Mouse (Mus musculus) splenic B cell, adult 2 months (primary cell): ENCODE measurements around the gene Trim63.

Experiments
- DNase-seq: peaks from one replicate; pipeline ENCODE4 v3.0.0-alpha.2; 2011; ENCODE audit warnings: low read depth, low spot score
- H3K27me3 ChIP-seq: 2 replicates; pipeline ENCODE4 v1.6.1; 2012; ENCODE audit warnings: mild to moderate bottlenecking, low read length, moderate library complexity, mixed read lengths; ENCODE audit not compliant: control insufficient read depth, poor library complexity, insufficient read depth, severe bottlenecking
- H3K36me3 ChIP-seq: 2 replicates; pipeline ENCODE4 v1.6.1; 2012; ENCODE audit warnings: mild to moderate bottlenecking, low read length, moderate library complexity, mixed read lengths; ENCODE audit not compliant: control insufficient read depth, poor library complexity, insufficient read depth, severe bottlenecking

The Trim63 gene

DNA sequence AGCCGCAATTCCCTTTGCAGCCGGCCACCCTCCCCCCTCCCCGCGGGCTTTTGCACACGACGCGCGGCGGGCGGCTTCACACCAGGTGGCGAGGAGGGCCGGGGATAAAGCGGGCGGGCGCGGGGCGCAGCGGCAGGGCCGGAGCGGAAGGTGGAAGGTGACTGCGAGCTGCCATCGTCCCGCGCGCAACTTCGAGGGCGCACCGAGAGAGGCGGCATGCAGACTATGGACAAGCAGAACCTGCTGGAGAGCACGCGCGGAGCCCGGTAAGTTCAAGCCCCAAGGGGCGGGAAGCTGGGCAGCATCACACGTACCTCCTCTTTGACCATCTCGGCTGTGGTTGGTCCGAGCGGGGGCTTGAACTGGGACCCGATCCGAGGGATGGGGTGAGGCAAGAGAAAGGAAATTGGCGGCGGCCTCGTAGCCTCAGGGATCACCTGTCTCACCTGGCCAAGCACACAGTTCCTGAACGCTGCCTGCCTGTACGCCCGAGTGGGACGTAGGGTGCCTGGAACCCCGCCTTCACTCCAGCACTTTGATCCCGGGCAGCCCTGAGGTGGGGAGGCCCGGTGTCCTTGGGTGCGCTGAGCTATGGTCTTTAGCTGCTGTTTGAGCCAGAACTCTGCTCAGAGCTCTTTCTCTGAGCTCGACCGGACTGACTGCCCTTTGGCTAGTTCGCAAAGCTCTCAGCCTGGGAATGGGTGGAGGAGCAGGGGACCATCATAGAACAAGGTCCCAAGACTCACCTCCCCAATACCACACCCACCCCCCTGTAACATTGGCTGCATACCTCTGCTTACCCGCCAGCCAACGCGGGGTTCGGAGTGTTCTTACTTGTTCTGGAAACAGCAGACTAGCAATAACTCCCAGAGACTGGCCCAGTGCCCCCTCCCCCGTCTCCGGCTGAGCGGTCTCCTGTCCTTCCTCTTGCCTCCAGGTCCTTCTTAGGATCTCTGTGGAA is 28.4 kb downstream of the Trim63 start, which contains the start of gene Slc30a2:
TSS of gene Slc30a2 (plus strand) at position 111 of the 961 bp plus-strand sequence.
- Histone ChIP-seq H3K27me3 (no peaks in the 10 kb centered on the region), H3K36me3 (no peaks in the 10 kb centered on the region)
- DNase-seq: no peak

DNA sequence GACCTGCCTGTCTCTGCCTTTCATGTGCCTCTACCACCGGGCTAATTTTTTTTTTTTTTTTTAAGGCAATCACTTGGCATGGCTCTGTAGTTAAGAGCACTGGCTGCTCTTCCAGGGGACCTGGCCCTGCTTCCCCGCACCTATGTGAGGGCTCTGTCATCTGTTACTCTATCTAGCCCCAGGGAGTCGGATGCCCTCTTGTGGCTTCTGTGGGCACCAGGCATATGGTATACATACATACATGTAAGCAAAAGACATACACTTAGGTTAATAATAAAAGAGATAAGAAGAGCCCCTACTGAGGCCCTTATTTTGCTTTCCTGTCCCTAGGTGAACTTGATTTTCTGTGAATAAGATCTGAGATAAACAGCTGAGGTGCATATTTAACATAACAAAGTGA is 29.7 kb downstream of the Trim63 start:
- no peaks in the 10 kb centered on the region for H3K27me3 ChIP-seq
- no peak for DNase-seq
- no peaks in the 10 kb centered on the region for H3K36me3 ChIP-seq

DNA sequence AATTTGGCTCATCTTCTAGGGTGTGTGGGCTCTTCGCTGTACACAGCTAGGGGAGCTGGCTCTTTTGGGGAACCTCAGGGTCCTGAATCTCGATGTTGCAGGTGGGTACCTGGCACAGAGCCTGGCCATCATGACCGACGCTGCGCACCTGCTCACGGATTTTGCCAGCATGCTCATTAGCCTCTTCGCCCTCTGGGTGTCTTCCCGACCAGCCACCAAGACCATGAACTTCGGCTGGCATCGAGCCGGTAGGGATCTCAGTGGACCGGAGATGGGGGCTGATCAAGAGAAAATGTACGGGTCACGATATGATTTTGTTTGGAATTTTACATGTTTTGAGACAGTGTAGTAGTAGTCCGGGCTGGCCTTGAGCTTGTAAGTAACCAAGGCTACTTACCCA is 30.9 kb downstream of the Trim63 start:
- Histone ChIP-seq H3K36me3 (no peaks in the 10 kb centered on the region), H3K27me3 (no peaks in the 10 kb centered on the region)
- DNase-seq: no peak

DNA sequence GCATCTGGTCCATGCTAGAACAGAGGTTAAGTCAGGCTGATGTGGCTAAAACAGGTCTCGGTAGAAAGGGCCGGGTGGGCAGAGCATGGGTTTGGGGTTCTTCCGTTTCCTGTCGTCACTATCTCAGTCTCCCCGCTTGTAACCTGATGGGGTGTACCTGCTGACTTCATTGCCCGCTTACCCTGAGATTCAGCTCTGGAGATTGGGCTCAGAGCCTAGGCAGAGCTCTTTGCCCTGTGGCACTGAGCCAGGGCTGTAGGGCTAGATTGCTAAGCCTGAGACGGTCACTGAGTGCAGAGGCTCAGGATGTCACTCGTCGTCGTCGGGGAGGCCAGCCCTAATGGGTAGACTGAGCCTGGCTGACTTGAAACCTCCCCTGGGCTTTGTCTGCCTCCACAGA is 33.2 kb downstream of the Trim63 start:
- no peaks in the 10 kb centered on the region for H3K27me3 ChIP-seq
- H3K36me3 ChIP-seq: no peaks in the 10 kb centered on the region
- DNase-seq: no peak

DNA sequence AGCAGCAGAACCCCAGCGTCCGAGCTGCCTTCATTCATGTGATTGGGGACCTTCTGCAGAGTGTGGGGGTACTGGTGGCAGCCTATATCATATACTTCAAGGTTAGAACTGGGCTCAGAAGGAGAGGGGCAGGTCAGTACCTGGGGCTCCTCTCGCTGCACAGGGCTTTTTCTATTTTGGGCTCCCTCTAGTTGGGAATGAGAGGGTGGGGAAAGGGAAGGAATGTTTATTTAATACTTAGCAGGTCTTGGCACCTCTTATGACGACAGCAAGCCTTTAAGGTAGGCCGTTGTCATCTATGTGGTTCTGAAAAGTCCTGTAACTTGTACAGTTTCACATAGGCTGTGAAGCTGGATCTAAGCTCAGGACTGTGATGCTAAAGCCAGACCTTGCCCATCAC is 33.6 kb downstream of the Trim63 start:
- DNase-seq: no peak
- no peaks in the 10 kb centered on the region for H3K27me3 ChIP-seq
- H3K36me3 ChIP-seq: no peaks in the 10 kb centered on the region

GRCm38 (mm10) chr4:134349829-134350228 is 34.9 kb downstream of the Trim63 start:
- no peak for DNase-seq
- no peaks in the 10 kb centered on the region for H3K36me3 ChIP-seq
- no peaks in the 10 kb centered on the region for H3K27me3 ChIP-seq

DNA sequence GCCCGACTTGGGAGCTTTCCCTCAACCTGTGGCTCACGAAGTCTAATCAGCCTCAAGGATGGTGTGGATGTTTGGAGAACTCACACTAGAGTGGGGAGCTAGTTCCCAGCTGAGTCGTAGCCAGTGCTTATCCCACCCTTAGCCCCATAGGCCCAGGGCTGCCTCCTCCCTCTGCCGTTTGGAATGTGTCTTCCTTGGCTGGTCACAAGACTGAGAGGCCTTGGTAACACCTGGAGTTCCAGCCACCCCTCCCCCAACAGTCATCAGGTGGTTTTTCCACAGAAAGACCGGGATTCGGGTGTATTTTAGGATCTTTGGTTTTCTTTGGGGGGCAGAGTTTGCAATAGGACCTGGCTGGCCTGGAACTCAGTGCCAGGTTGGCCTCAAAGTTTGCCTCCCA is 35.7 kb downstream of the Trim63 start:
- Histone ChIP-seq H3K27me3 (no peaks in the 10 kb centered on the region), H3K36me3 (no peaks in the 10 kb centered on the region)
- no peak for DNase-seq

DNA sequence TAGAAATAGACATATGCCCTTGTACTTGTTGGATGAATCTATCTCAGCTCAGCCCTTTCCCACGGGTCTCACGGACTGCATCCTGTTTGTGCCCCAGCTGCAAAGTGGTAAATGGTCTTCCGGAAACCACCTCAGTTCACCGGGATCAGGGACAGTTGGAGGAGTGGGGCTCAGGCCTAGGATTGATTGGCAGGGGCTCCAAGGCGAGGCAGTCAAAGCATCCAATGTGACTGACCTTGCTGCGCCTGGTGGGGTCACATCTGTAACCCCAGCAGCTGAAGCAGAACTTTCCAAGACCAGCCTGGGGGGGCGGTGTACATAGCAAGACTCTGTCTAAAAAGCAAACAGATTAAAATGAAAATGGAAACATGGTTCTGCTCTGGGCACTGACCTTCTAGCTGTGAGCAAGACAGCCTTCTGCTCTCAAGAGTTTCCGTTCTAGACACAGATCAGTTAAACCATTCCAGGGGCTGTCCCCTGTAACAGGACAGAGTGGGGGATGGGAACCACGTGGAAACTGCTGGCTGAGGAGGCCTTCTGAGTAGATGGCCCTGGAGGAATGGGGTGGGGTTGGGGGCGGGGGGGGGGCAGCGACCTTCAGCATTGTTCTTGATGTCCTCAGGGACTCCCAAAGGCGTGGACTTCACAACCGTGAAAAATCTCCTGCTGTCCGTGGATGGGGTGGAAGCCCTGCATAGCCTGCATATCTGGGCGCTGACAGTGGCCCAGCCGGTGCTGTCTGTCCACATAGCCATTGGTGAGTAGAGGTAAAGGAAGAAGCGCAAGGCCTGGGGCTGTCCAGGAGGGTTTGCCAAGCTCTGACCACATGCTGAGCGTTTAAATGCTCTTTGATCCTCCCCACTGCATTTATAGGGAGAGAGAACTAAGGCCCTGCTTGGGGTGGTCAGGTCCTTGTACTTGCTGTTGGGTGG is 36.7 kb downstream of the Trim63 start:
- Histone ChIP-seq H3K36me3 (no peaks in the 10 kb centered on the region), H3K27me3 (no peaks in the 10 kb centered on the region)
- DNase-seq: no peak

DNA sequence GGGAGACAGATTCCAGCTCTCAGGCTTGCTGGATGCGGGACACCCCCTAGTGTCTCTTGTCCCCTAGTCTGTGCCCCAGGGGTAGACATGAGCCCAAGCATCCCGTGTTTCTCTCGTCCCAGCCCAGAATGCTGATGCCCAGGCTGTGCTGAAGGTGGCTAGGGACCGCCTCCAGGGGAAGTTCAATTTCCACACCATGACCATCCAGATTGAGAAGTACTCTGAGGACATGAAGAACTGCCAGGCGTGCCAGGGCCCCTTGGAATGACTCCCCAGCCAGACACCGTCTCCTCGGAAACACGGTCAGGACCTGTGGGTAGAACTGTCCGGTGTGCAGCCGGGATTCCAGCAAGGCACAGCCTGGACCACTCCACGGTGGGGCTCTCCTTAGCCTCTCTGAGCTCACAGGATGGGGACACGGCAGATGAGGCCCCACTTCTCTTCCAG is 37.4 kb downstream of the Trim63 start:
- H3K36me3 ChIP-seq: no peaks in the 10 kb centered on the region
- no peak for DNase-seq

GRCm38 (mm10) chr4:134352929-134353328 is 38.0 kb downstream of the Trim63 start:
- DNase-seq: no peak
- Histone ChIP-seq H3K27me3 (no peaks in the 10 kb centered on the region), H3K36me3 (no peaks in the 10 kb centered on the region)

More for the DNA sequence above, 37.4 kb downstream of the Trim63 start:
- no peaks in the 10 kb centered on the region for H3K27me3 ChIP-seq

GRCm38 (mm10) chr4:134353527-134354409 is 38.8 kb downstream of the Trim63 start:
- DNase-seq: no peak
- Histone ChIP-seq H3K27me3 (no peaks in the 10 kb centered on the region), H3K36me3 (no peaks in the 10 kb centered on the region)

GRCm38 (mm10) chr4:134355841-134356452 is 41.0 kb downstream of the Trim63 start:
- Histone ChIP-seq H3K36me3 (no peaks in the 10 kb centered on the region), H3K27me3 (no peaks in the 10 kb centered on the region)
- DNase-seq: no peak

DNA sequence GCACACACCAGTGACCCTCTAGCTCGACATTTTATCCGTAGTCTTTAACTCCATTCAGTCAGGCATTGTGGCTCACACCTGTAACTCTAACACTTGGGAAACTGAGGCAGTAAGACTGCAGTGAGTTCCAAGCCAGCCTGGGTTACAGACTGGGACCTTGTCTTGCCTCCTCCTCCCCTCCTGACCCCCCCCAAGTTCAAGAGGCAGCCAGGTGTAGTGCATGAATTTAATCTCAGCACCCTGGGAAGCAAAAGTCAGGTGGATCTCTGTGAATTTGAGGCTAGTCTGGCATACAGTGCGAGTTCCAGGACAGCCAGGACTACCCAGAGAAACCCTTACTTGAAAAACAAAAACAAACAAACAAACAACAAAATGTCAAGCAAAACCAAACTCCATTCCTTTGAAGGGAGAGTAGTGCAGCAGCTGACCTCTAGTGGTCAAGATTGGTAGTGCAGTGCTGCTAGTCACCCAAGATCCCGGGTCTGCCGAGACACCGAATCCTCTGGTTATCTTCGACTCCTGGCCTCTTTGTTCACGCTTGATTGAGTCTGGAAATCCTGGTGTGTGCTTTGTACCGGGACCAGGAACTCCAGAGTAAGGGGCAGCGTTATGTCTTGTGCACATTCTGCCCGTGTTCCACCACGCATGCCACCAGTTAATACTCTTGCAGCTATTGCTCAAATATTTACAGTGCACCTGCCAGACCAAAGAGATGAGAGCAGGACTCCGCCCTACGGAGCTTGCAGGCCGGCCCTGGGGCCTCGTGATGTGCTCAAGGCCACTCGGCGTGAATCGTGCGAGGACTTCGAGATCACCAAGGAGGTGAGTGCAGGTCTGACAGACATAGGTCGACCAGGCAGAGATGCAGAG is 41.9 kb downstream of the Trim63 start:
- Histone ChIP-seq H3K27me3 (no peaks in the 10 kb centered on the region), H3K36me3 (no peaks in the 10 kb centered on the region)
- peak; percentile 84 for DNase-seq
